Mouse (Mus musculus) retina, postnatal 1 day (tissue): Measurements from ENCODE around the gene Hs3st3b1.

Experiments used
- DNase-seq: peaks from one replicate; pipeline ENCODE4 v3.0.0-alpha.2; 2012

Hs3st3b1 gene

DNA sequence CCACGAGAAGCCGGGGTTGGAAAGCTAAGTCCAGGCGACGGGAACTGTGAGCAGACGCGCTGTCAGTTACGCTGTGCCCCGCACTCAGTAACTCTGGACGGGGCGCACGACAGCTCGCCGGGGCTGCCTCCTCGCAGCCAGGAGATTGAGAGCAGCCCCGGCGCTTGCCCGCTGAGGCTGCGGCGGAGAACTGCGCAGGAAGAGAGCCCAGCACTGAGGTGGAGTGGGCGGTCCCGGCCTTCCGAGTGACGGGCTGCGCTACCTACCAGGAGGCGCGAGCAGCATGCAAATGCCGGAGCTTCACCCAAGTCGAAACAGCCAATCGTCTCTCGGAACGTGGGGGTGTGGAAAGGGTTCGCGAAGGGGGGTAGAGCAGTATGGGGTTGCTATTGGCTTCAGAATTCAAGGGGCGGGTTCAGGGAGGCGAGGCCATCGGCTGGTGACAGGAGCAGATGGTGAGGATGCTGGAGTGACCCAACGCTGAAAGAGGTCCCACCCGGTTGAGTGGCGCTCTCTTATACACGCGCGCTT is at the start of gene Hs3st3b1:
Gene Hs3st3b1 (minus strand): TSS at position 200 of the 531 bp plus-strand sequence.
- peak; percentile 99 for DNase-seq

GRCm38 (mm10) chr11:63971462-63971861 is 49.4 kb upstream of the Hs3st3b1 start:
- no peak for DNase-seq

GRCm38 (mm10) chr11:63970818-63971217 is 48.7 kb upstream of the Hs3st3b1 start:
- no peak for DNase-seq

DNA sequence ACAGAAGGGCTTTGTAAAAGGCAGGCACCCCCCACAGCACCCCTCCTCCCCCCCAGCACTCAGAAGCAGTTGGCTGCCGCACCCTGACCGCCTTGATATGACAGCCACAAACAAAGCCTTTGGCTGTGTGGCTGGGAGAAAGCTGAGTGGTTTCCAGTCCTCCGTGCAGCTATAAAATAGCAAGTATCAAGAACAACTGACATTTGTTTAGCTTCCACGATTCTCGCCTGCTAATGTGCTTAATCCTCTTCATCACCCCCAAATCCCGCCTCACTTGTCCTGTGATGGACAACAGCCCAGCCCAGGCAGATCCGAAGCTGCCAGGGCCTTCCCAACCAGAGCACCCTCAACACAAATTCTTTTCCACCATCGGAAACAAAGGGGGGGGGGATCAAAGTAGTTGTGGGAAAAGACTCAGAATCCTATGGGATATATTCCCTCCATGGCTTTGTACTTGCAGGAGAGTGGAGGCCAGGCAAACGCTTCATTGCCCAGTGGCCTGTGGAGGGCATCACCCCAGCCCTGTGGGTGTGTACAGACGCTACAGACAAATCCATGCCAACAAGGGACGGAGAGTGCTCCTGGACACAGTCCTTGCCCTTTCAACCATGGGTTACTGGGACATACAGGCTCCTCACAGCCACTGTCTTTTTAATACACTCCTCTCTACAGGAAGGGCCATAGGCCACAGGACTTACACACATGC is 47.3 kb upstream of the Hs3st3b1 start:
- peak; percentile 41 for DNase-seq

GRCm38 (mm10) chr11:63968388-63969035 is 46.4 kb upstream of the Hs3st3b1 start:
- peak; percentile 16 for DNase-seq

- no peak for DNase-seq
Measured at GRCm38 (mm10) chr11:63967641-63968387, 45.7 kb upstream of the Hs3st3b1 start.

DNA sequence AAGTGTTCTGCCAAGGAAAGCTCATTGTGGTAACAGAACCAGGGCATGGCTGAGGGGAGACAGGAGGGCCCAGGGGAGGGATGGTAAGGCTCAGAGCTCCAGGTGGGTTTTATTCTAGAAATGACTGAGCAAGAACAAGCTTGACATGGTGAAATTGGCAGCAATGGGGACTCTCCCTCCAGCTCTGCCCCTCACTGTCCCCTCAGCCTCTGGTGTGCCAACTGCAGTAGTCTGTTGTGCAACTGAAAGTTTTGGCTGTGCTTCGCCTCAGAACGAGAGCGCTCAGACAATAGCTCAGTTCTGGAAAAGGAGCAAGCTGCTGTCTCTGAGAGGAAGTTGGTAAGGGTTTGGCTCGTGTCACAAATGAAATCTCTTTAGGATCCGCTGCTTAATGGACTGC is 43.3 kb upstream of the Hs3st3b1 start:
- DNase-seq: no peak

DNA sequence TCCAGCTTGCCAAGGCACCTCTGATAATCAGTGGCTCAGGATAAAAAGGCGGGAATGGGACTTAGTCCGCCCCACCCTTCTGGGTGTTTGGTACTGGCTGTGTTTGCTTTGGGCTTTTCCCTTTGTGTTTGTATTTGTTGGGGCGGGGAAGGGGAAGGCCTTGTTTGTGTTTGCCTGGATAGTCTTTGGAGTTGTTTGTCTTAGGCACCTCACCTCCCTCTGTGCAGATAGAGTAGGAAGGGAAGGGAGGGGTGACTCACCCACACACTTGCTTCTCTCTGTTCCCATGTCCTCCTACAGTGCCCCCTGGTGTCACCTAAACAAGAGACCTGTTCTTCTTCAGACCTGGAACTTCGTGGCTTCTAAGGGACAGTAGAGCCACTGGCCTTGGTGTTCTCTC is 35.1 kb upstream of the Hs3st3b1 start:
- DNase-seq: peak; percentile 53

DNA sequence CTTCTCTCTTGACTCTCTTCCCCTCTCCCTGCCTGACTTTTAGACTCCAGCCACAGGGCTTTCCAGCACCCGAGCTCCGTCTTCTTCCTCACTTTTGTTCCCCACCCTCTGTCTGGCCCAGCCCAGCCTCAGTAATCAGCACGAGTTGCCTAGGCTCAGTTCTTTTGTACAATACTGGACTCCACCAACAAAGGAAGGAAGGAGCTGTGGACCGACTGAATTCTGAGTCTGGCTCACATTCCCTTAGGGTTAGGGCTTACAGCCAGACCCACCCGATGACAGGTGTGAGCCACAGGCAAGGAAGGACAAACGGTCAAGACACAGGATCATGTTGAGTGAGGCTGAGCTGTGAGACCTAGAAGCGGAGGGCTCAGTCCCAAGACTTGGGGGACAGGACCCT is 34.7 kb upstream of the Hs3st3b1 start:
- DNase-seq: no peak

DNA sequence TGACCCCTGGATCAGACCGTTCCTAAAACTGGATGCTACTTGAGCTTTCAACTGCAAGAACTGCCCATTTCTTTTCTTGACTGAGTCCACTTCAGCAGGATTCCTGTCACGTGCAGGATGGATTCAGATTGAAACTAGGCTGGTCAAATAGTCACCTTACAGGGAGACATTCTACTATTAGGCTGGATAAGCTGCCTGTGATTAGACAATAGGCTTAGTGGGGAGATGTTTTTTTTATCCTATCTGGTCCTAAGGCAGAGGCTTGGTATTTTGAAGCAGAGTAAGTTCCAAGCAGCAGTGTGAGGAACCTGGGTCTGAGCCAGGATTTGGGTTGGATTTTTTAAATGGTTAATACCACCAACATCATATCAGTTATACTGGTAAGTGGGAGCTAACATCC is 31.8 kb upstream of the Hs3st3b1 start:
- peak; percentile 20 for DNase-seq

GRCm38 (mm10) chr11:63952743-63953191 is 30.7 kb upstream of the Hs3st3b1 start:
- DNase-seq: peak; percentile 54

DNA sequence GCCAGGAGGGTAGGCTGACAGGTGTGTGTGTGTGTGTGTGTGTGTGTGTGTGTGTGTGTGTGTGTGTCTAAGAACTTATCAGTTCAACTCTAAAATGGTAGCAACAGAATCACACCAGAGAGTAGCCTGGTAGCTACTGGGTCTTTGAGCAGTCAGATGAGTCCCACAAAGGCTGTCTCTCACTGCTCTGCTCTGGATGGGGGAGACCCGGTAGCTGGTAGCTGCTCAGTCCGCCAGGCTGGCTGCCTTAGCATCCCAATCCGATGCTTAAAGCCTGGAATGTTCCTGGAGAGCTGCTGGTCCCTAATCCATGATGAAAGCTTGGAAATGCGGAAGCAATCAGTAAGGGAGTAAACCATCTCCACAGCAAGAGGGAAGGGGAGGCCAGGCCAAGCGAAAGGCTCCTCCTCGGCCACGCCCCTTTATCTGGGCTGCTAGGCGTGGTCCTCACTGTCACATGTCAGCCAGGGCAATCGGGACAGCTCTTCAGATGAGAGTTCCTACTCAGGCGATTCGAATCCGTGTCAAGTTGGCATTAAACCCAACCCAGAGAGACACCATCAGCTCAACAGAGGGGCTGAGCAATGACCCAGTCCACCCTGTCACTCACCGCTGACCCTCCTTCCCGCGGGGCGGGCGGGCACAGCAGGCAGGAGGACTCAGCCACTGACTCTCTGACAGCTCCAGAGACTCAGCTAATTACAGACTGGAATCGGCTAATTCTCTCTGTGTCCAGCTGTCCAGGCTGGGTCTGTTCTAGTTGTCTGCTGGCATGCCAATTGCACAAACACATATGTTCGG is 29.9 kb upstream of the Hs3st3b1 start:
- peak; percentile 81 for DNase-seq

GRCm38 (mm10) chr11:63948371-63948770 is 26.3 kb upstream of the Hs3st3b1 start:
- DNase-seq: no peak

- no peak for DNase-seq
Measured at GRCm38 (mm10) chr11:63947024-63947423, 24.9 kb upstream of the Hs3st3b1 start.

GRCm38 (mm10) chr11:63943947-63944346 is 21.9 kb upstream of the Hs3st3b1 start:
- no peak for DNase-seq

DNA sequence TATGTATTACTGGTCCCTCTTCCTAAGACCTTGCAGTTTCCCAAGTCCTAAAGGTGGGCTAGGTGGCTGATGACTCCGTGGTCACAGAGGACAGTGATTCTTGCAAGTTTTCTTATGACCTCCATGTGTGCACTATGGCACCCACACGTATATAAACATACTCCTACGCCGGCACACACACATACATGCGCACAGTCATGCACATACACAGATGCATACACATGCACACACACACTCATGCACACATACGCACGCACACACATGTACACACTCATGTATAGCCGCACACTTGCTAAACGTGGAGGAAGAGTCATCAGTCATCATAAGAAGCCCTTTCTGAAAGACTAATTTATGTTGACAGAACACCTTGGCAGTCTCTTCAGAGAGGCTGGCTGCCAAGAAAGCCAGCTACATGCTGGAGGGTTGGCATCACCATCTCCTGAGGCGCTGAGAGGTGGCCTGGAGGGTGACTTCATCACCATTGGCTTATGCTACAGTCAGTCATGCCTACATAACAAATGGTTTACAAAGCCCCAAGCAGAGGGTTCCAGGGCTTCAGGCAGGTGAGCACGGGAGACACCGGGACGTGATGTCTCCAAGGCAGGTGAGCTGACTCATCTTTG is 21.3 kb upstream of the Hs3st3b1 start:
- no peak for DNase-seq

DNA sequence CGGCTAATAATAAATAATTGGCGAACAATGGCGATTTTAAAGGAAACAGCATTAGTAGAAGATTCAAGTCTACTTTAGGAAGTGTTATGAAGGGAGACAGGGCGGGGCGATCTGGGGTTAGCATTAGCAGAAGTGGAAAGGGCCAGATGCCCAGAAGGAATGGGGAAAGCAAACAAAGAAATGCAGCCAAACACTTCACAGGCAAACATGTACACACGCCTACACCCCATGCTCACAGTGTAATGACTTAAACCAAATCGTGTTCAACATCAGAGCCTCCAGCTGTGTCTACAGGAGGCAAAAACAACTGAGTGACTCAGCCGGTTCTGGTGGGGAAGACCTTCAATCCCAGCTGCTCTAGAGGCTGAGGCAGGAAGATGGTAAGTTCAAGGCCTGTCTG is 20.1 kb upstream of the Hs3st3b1 start:
- no peak for DNase-seq

GRCm38 (mm10) chr11:63936641-63937040 is 14.6 kb upstream of the Hs3st3b1 start:
- no peak for DNase-seq

GRCm38 (mm10) chr11:63926901-63927300 is 4.8 kb upstream of the Hs3st3b1 start:
- DNase-seq: no peak

DNA sequence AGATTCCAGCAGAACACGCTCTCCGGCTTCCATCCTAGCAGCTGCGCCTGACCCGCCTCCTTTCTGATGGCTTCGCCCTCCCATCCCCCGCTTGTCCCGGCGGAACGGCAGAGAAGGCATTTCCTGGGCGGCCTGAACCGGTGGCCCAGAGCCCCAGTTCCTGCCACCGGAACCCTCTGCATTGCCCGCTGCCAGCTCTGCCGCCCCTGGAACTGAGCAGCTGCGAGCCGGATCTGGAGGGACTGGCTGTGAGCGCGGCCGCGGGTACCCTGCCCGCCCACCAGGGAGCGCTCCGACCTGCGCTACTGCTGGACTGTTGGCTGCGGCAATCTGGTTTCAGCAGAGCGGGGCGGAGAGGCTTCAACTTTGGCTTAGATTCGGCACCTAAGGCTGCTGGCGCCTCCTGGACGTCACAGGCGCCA is 3.1 kb upstream of the Hs3st3b1 start:
- peak; percentile 79 for DNase-seq

DNA sequence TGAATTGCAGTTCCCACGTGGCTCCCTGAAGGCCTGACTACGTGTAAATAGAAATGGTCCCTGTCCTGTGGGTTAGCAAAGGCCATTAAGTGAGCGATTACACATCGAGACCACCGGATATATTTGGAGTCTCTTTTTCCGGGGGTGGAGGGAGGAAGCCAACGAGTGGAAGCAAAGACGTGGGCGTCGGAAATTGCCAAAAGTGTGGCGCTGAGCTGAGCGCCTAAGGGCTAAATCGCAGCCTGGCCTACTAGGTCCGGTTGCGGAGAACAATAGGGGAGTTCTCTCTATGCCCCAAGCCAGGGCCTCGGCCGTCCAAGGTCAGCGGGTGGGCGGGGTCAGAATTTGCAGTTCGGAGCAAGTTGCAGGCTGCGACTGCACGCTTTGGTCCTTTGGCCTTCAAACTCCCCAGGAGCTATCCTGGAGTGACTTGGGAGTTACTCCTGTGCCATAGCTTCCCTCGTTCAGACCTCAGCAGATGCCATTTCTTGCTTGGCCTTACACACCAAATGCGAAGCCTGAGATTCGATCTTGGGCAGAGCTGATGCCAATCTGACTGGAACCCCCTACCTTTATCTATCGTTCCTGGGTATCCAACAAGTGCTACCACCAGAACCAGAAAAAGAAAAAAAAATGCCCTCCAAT is 2.3 kb upstream of the Hs3st3b1 start:
- peak; percentile 38 for DNase-seq

GRCm38 (mm10) chr11:63923386-63923785 is 1.3 kb upstream of the Hs3st3b1 start:
- DNase-seq: no peak
